30 mouse cellular contexts compared by ENCODE assay signal in the genomic region with DNA sequence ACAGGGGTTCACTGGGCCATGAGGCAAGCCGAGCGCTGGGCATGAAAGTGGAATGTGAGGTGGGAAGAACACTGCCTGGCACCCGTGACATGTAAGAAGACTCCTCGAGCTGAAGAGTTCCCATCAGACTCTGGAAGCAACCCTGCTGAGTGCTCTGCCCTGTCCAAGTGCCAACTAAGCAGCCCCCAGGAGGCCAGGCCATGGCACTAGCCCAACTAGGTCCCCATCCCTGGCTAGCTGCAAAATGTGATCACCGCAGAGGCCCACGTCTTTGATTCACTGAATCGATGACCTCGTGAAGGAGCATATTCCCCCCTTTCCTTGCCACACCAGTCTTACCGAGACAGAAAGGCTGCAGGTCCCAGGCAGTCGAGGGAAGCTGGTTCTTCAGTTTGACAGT. TPM values are rescaled to one million over a fixed set of nuclear protein-coding genes. Genes with fewer than 3 reads are reported as not detected.
"Had no signal": no experiment of that assay in that cellular context is flagged by ENCODE, and none has a peak within 500 bp of the region (broad histone marks: within the 10 kb centered on the region; RNA-seq: fewer than 3 reads in every experiment).

No protein-coding gene starts in this region.

- H3K27me3 ChIP-seq: limb, embryonic 13.5 days; liver, embryonic 12.5 days; liver, embryonic 15.5 days; lung, embryonic 15.5 days; midbrain, embryonic 12.5 days; midbrain, embryonic 15.5 days; neural tube, embryonic 12.5 days; neural tube, embryonic 15.5 days had no signal

- H3K4me2 ChIP-seq: limb, embryonic 13.5 days; liver, embryonic 12.5 days; liver, embryonic 15.5 days; lung, embryonic 15.5 days; midbrain, embryonic 12.5 days; midbrain, embryonic 15.5 days; neural tube, embryonic 12.5 days; neural tube, embryonic 15.5 days had no signal

- H3K4me3 ChIP-seq: layer of hippocampus, adult 2 months; limb, embryonic 10.5 days; limb, embryonic 13.5 days; liver, embryonic 12.5 days; liver, embryonic 15.5 days; lung, embryonic 15.5 days; megakaryocyte, embryonic 14.5 days; midbrain, embryonic 12.5 days; midbrain, embryonic 15.5 days; neural tube, embryonic 12.5 days; neural tube, embryonic 15.5 days had no signal

- H3K9ac ChIP-seq: limb, embryonic 13.5 days; liver, embryonic 12.5 days; liver, embryonic 15.5 days; lung, embryonic 15.5 days; midbrain, embryonic 12.5 days; midbrain, embryonic 15.5 days; neural tube, embryonic 12.5 days; neural tube, embryonic 15.5 days had no signal

- ATAC-seq: liver, embryonic 12.5 days; midbrain, embryonic 15.5 days had no signal

- H3K27ac ChIP-seq: layer of hippocampus, adult 2 months; limb, embryonic 10.5 days; limb, embryonic 13.5 days; liver, embryonic 12.5 days; liver, embryonic 15.5 days; lung, embryonic 15.5 days; midbrain, embryonic 12.5 days; midbrain, embryonic 15.5 days; neural tube, embryonic 12.5 days; neural tube, embryonic 15.5 days had no signal

- H3K36me3 ChIP-seq: limb, embryonic 10.5 days; limb, embryonic 13.5 days; liver, embryonic 12.5 days; liver, embryonic 15.5 days; lung, embryonic 15.5 days; midbrain, embryonic 12.5 days; midbrain, embryonic 15.5 days; neural tube, embryonic 12.5 days; neural tube, embryonic 15.5 days had no signal

- H3K4me1 ChIP-seq: limb, embryonic 10.5 days; limb, embryonic 13.5 days; liver, embryonic 12.5 days; liver, embryonic 15.5 days; lung, embryonic 15.5 days; midbrain, embryonic 15.5 days; neural tube, embryonic 15.5 days had no signal

- H3K9me3 ChIP-seq: limb, embryonic 10.5 days; limb, embryonic 13.5 days; liver, embryonic 12.5 days; liver, embryonic 15.5 days; lung, embryonic 15.5 days; megakaryocyte, embryonic 14.5 days; midbrain, embryonic 12.5 days; midbrain, embryonic 15.5 days; neural tube, embryonic 12.5 days; neural tube, embryonic 15.5 days had no signal

- DNase-seq: kidney, adult 8-10 months; kidney, postnatal 25 days; liver; lung, adult 18-20 months; lung, postnatal 10 days; lung, postnatal 36 days; right cerebral cortex, adult 18-20 months; right cerebral cortex, postnatal 25 days; spleen, adult 18-20 months; thymus, adult 18-20 months; thymus, postnatal 36 days had no signal

RNA-seq across cellular contexts. Expression of a gene that starts 14.5 kb away (rescaled TPM):
- total RNA-seq: layer of hippocampus, adult 2 months; layer of hippocampus, postnatal 25 days; left cerebral cortex, adult 18-20 months; left cerebral cortex, postnatal 25 days had no signal
- polyA plus RNA-seq: kidney, embryonic 16.5 days; large intestine, adult 2 months; limb, embryonic 10.5 days; limb, embryonic 13.5 days; liver, embryonic 12.5 days; liver, embryonic 15.5 days; lung, embryonic 15.5 days; midbrain, embryonic 12.5 days; midbrain, embryonic 15.5 days; neural tube, embryonic 12.5 days; neural tube, embryonic 15.5 days; stomach, embryonic 16.5 days; testis, adult 2 months; urinary bladder, adult 2 months had no signal
